ENCODE assay signal across 27 mouse cellular contexts in genomic region chr15:84706983-84707619, GRCm38 (mm10). TPM values are rescaled to one million over a fixed set of nuclear protein-coding genes. Genes with fewer than 3 reads are reported as not detected.
DNase-seq lines count a peak whose midpoint lies in the region; ATAC-seq and TF ChIP-seq lines count a peak whose summit lies in the region.
"Had no signal": no experiment of that assay in that cellular context is flagged by ENCODE, and none has a peak within 500 bp of the region (broad histone marks: within the 10 kb centered on the region; RNA-seq: fewer than 3 reads in every experiment).

No protein-coding gene starts in this region.

- H3K9ac ChIP-seq in midbrain, embryonic 11.5 days (ENCODE audit: low read length): no peak overlapping the region
- no peak overlapping the region for H3K9ac ChIP-seq in midbrain, embryonic 14.5 days (replicated peaks; ENCODE audit: low read length)
- peak overlapping the region; percentile 27; the same call in 1 of the 2 replicates for H3K9ac ChIP-seq in intestine, embryonic 16.5 days (ENCODE audit: low read depth, low read length)
- H3K9ac ChIP-seq in liver, embryonic 14.5 days (replicated peaks): no peak overlapping the region
- 0 out of 2 replicates have a peak overlapping the region, but pooled peaks have one; percentile 8 for H3K9ac ChIP-seq in stomach, embryonic 16.5 days (ENCODE audit: low read length)
- no peak overlapping the region for H3K9ac ChIP-seq in heart, embryonic 12.5 days
- H3K9ac ChIP-seq: embryonic facial prominence, embryonic 15.5 days; heart, embryonic 15.5 days had no signal

- 75% methylated on average over 6 of the region's 6 CpGs for WGBS in midbrain, embryonic 11.5 days
- WGBS in midbrain, embryonic 14.5 days: 85% methylated on average over 6 of the region's 6 CpGs
- WGBS in intestine, embryonic 16.5 days: 45% methylated on average over 6 of the region's 6 CpGs
- WGBS in liver, embryonic 14.5 days (ENCODE audit: insufficient replicate concordance): 52% methylated on average over 6 of the region's 6 CpGs
- 57% methylated on average over 6 of the region's 6 CpGs for WGBS in stomach, embryonic 16.5 days
- WGBS in heart, embryonic 12.5 days: 53% methylated on average over 6 of the region's 6 CpGs

- H3K4me3 ChIP-seq in midbrain, embryonic 11.5 days (ENCODE audit: low read depth, low read length): no peak overlapping the region
- H3K4me3 ChIP-seq in midbrain, embryonic 14.5 days (replicated peaks; ENCODE audit: low read depth, low read length): no peak overlapping the region
- no peak overlapping the region for H3K4me3 ChIP-seq in intestine, embryonic 16.5 days (ENCODE audit: low read length)
- H3K4me3 ChIP-seq in liver, embryonic 14.5 days (ENCODE audit: insufficient read depth in 1 of 2, low read depth in 2 of 2, low read length in 2 of 2): no peak overlapping the region
- no peak overlapping the region for H3K4me3 ChIP-seq in stomach, embryonic 16.5 days (replicated peaks; ENCODE audit: low read length)
- no peak overlapping the region for H3K4me3 ChIP-seq in heart, embryonic 12.5 days
- H3K4me3 ChIP-seq: embryonic facial prominence, embryonic 15.5 days; erythroblast, embryonic 14.5 days; forebrain, embryonic 10.5 days; gastrocnemius, adult 2 months; heart, embryonic 15.5 days had no signal

- H3K4me2 ChIP-seq in midbrain, embryonic 11.5 days: no peak overlapping the region
- no peak overlapping the region for H3K4me2 ChIP-seq in midbrain, embryonic 14.5 days (ENCODE audit: low read length)
- no peak overlapping the region for H3K4me2 ChIP-seq in intestine, embryonic 16.5 days (ENCODE audit: low read depth, low read length)
- H3K4me2 ChIP-seq in liver, embryonic 14.5 days (ENCODE audit: low read depth): no peak overlapping the region
- H3K4me2 ChIP-seq in stomach, embryonic 16.5 days (ENCODE audit: low read depth, low read length): no peak overlapping the region
- H3K4me2 ChIP-seq in heart, embryonic 12.5 days: no peak overlapping the region
- H3K4me2 ChIP-seq: embryonic facial prominence, embryonic 15.5 days; heart, embryonic 15.5 days had no signal

- no peaks in the 10 kb centered on the region for H3K36me3 ChIP-seq in midbrain, embryonic 11.5 days (ENCODE audit: control insufficient read depth, insufficient read depth, low read length)
- H3K36me3 ChIP-seq in midbrain, embryonic 14.5 days (ENCODE audit: control insufficient read depth, insufficient read depth, low read length): no peaks in the 10 kb centered on the region
- peaks cover 7% of the 10 kb centered on the region; the same call in 1 of the 2 replicates for H3K36me3 ChIP-seq in intestine, embryonic 16.5 days (ENCODE audit: control insufficient read depth, insufficient read depth, low read length)
- H3K36me3 ChIP-seq in liver, embryonic 14.5 days (replicated peaks; ENCODE audit: control insufficient read depth, insufficient read depth, low read depth): no peaks in the 10 kb centered on the region
- H3K36me3 ChIP-seq in stomach, embryonic 16.5 days (ENCODE audit: control insufficient read depth, insufficient read depth, low read length): peaks cover 3% of the 10 kb centered on the region; the same call in 1 of the 2 replicates
- H3K36me3 ChIP-seq in heart, embryonic 12.5 days: peaks cover 15% of the 10 kb centered on the region
- H3K36me3 ChIP-seq: G1E had no signal

- H3K9me3 ChIP-seq in midbrain, embryonic 11.5 days (ENCODE audit: control insufficient read depth, low read length): no peaks in the 10 kb centered on the region
- H3K9me3 ChIP-seq in midbrain, embryonic 14.5 days (ENCODE audit: control insufficient read depth, low read length): no peaks in the 10 kb centered on the region
- H3K9me3 ChIP-seq in intestine, embryonic 16.5 days (ENCODE audit: control insufficient read depth, low read length): no peaks in the 10 kb centered on the region
- no peaks in the 10 kb centered on the region for H3K9me3 ChIP-seq in liver, embryonic 14.5 days (ENCODE audit: control insufficient read depth, low read length)
- no peaks in the 10 kb centered on the region for H3K9me3 ChIP-seq in stomach, embryonic 16.5 days (replicated peaks; ENCODE audit: control insufficient read depth, low read length)
- H3K9me3 ChIP-seq in heart, embryonic 12.5 days (replicated peaks): no peaks in the 10 kb centered on the region
- H3K9me3 ChIP-seq: embryonic facial prominence, embryonic 15.5 days; forebrain, embryonic 10.5 days; heart, embryonic 15.5 days had no signal

- no peak for TF ChIP-seq CTCF in liver, embryonic 14.5 days (IDR thresholded peaks at IDR 0.05; ENCODE audit: low read depth)

- H3K27me3 ChIP-seq in midbrain, embryonic 11.5 days (ENCODE audit: control insufficient read depth, insufficient read depth, low read length): no peaks in the 10 kb centered on the region
- no peaks in the 10 kb centered on the region for H3K27me3 ChIP-seq in midbrain, embryonic 14.5 days (ENCODE audit: control insufficient read depth, insufficient read depth, low read length)
- no peaks in the 10 kb centered on the region for H3K27me3 ChIP-seq in intestine, embryonic 16.5 days (replicated peaks; ENCODE audit: control insufficient read depth, insufficient read depth, low read length)
- H3K27me3 ChIP-seq in liver, embryonic 14.5 days (ENCODE audit: control insufficient read depth, insufficient read depth, low read length): no peaks in the 10 kb centered on the region
- H3K27me3 ChIP-seq in stomach, embryonic 16.5 days (ENCODE audit: control insufficient read depth, insufficient read depth, low read length): no peaks in the 10 kb centered on the region
- H3K27me3 ChIP-seq in heart, embryonic 12.5 days (replicated peaks): no peaks in the 10 kb centered on the region
- H3K27me3 ChIP-seq: embryonic facial prominence, embryonic 15.5 days; heart, embryonic 15.5 days had no signal

- peak; percentile 56 for DNase-seq in midbrain, embryonic 11.5 days (ENCODE audit: low spot score, missing footprints)
- no peak for DNase-seq in midbrain, embryonic 14.5 days
- no peak for DNase-seq in liver, embryonic 14.5 days (ENCODE audit: low read depth in 3 of 3, low spot score in 3 of 3)
- DNase-seq in layer of hippocampus, postnatal 10 days (ENCODE audit: low spot score in 2 of 2): no peak
- no peak for DNase-seq in adrenal gland, adult 8-10 months
- DNase-seq: adrenal gland, postnatal 10 days; B cell, adult 2 months; cerebellum, adult 11 months; cerebellum, adult 8-10 months; cerebellum, postnatal 14 days; embryo, embryonic 11 days; gastrocnemius, adult 2 months; gastrocnemius, postnatal 25 days; heart, postnatal 14 days had no signal

- no peak for ATAC-seq in midbrain, embryonic 11.5 days (ENCODE audit: low FRiP score)
- ATAC-seq in midbrain, embryonic 14.5 days (ENCODE audit: low FRiP score, low TSS enrichment): no peak
- peak; percentile 34 for ATAC-seq in intestine, embryonic 16.5 days
- ATAC-seq in liver, embryonic 14.5 days (ENCODE audit: insufficient read depth): peak; percentile 41; the same call in 1 of the 2 replicates
- no peak for ATAC-seq in stomach, embryonic 16.5 days (ENCODE audit: insufficient read depth, low FRiP score)
- no peak for ATAC-seq in heart, embryonic 12.5 days (ENCODE audit: insufficient number of reproducible peaks, low FRiP score)
- ATAC-seq: CD4-positive, CD25-positive, alpha-beta regulatory T cell, adult 4 months; forebrain, embryonic 14.5 days had no signal

- no peak for TF ChIP-seq EP300 in liver, embryonic 14.5 days (IDR thresholded peaks at IDR 0.05; ENCODE audit: low read depth)

- no peaks in the 10 kb centered on the region for H3K4me1 ChIP-seq in midbrain, embryonic 11.5 days (ENCODE audit: control insufficient read depth, insufficient read depth, low read length)
- no peaks in the 10 kb centered on the region for H3K4me1 ChIP-seq in midbrain, embryonic 14.5 days (ENCODE audit: control insufficient read depth, insufficient read depth, low read length)
- H3K4me1 ChIP-seq in intestine, embryonic 16.5 days (ENCODE audit: control insufficient read depth, insufficient read depth, low read length): peaks cover 27% of the 10 kb centered on the region
- H3K4me1 ChIP-seq in liver, embryonic 14.5 days (replicated peaks; ENCODE audit: control insufficient read depth in 2 of 2, insufficient read depth in 2 of 2, low read length in 1 of 2): peaks cover 0 to 4% of the 10 kb centered on the region in 2 experiments; a peak in 1 of 4 replicates
- H3K4me1 ChIP-seq in stomach, embryonic 16.5 days (ENCODE audit: control insufficient read depth, insufficient read depth, low read length): no peaks in the 10 kb centered on the region
- H3K4me1 ChIP-seq in heart, embryonic 12.5 days (replicated peaks): peaks cover 10% of the 10 kb centered on the region
- H3K4me1 ChIP-seq: embryonic facial prominence, embryonic 15.5 days had no signal

- H3K27ac ChIP-seq in midbrain, embryonic 11.5 days (ENCODE audit: low read depth, low read length): no peak overlapping the region
- no peak overlapping the region for H3K27ac ChIP-seq in midbrain, embryonic 14.5 days (replicated peaks; ENCODE audit: low read depth, low read length)
- peak overlapping the region; percentile 57 for H3K27ac ChIP-seq in intestine, embryonic 16.5 days (ENCODE audit: low read length)
- H3K27ac ChIP-seq in liver, embryonic 14.5 days: no peak overlapping the region
- H3K27ac ChIP-seq in stomach, embryonic 16.5 days (ENCODE audit: low read length): no peak overlapping the region
- no peak overlapping the region for H3K27ac ChIP-seq in heart, embryonic 12.5 days (ENCODE audit: poor library complexity, severe bottlenecking)
- H3K27ac ChIP-seq: embryonic facial prominence, embryonic 15.5 days; forebrain, embryonic 10.5 days; gastrocnemius, adult 2 months; heart, embryonic 15.5 days had no signal

RNA-seq across cellular contexts. Expression of gene Arhgap8, which starts 12.8 kb away (rescaled TPM):
- polyA plus RNA-seq in midbrain, embryonic 11.5 days (2014; fragmentation: Nextera tagmentation; extraction: Ambion mirVana): 1.1 and 1.7 TPM in 2 replicates
- polyA plus RNA-seq in midbrain, embryonic 14.5 days (2014; fragmentation: Nextera tagmentation; extraction: Ambion mirVana): 0.46 TPM in 1 of 2 replicates, not detected in the other
- polyA plus RNA-seq in intestine, embryonic 16.5 days (2015; fragmentation: Nextera tagmentation; extraction: Ambion mirVana): 14.3 and 16.3 TPM in 2 replicates
- 0.29 and 0.36 TPM in 2 replicates for polyA plus RNA-seq in liver, embryonic 14.5 days (2012; rRNA removed)
- 0.22 and 0.32 TPM in 2 replicates for polyA plus RNA-seq in liver, embryonic 14.5 days (2014; fragmentation: Nextera tagmentation; extraction: Ambion mirVana)
- polyA plus RNA-seq in stomach, embryonic 16.5 days (2015; fragmentation: Nextera tagmentation; extraction: Ambion mirVana): 12.6 and 14.5 TPM in 2 replicates
- total RNA-seq in layer of hippocampus, postnatal 10 days (2021): under 1 TPM; 0.27 to 0.89 TPM
- 3.4 and 4.0 TPM in 2 replicates for polyA plus RNA-seq in heart, embryonic 12.5 days (2016; fragmentation: Nextera tagmentation; extraction: Ambion mirVana)
- total RNA-seq in adrenal gland, adult 8-10 months (2022): 1 to 10 TPM in 3 of 4 experiments, under 1 TPM in 1; 0.64 to 2.6 (median 1.9) TPM
- total RNA-seq: common myeloid progenitor, adult 5-6 weeks; G1E; granulocyte monocyte progenitor cell, adult 5-6 weeks; hematopoietic stem cell, adult 5-6 weeks had no signal
- polyA plus RNA-seq: CD4-positive, CD25-positive, alpha-beta regulatory T cell, adult 4 months; erythroblast, embryonic 14.5 days; G1E had no signal

RNA-seq across cellular contexts. Expression of gene Prr5, which starts 37.7 kb away (rescaled TPM):
- polyA plus RNA-seq in midbrain, embryonic 11.5 days (2014; fragmentation: Nextera tagmentation; extraction: Ambion mirVana): 7.3 and 10.9 TPM in 2 replicates
- polyA plus RNA-seq in midbrain, embryonic 14.5 days (2014; fragmentation: Nextera tagmentation; extraction: Ambion mirVana): 19.5 and 19.9 TPM in 2 replicates
- polyA plus RNA-seq in intestine, embryonic 16.5 days (2015; fragmentation: Nextera tagmentation; extraction: Ambion mirVana): 69.1 and 81.3 TPM in 2 replicates
- 5.2 and 6.6 TPM in 2 replicates for polyA plus RNA-seq in liver, embryonic 14.5 days (2012; rRNA removed)
- 3.0 and 3.7 TPM in 2 replicates for polyA plus RNA-seq in liver, embryonic 14.5 days (2014; fragmentation: Nextera tagmentation; extraction: Ambion mirVana)
- 29.8 and 31.1 TPM in 2 replicates for polyA plus RNA-seq in stomach, embryonic 16.5 days (2015; fragmentation: Nextera tagmentation; extraction: Ambion mirVana)
- total RNA-seq in layer of hippocampus, postnatal 10 days (2021): 10 to 100 TPM; 18.6 to 20.6 TPM
- 23.1 and 25.5 TPM in 2 replicates for polyA plus RNA-seq in heart, embryonic 12.5 days (2016; fragmentation: Nextera tagmentation; extraction: Ambion mirVana)
- total RNA-seq in adrenal gland, adult 8-10 months (2022): 1 to 10 TPM; 4.8 to 8.3 (median 6.0) TPM
- total RNA-seq: G1E had no signal
- polyA plus RNA-seq: G1E had no signal

Comparison
In these comparisons a context has a peak if more than half of its experiments do, and no peak if none do; other contexts are left out.
1. ATAC-seq: peak in intestine, embryonic 16.5 days (single experiment) and liver, embryonic 14.5 days (single experiment); none in midbrain, embryonic 11.5 days (single experiment), midbrain, embryonic 14.5 days (single experiment), stomach, embryonic 16.5 days (single experiment) and heart, embryonic 12.5 days (single experiment).
2. H3K9ac ChIP-seq: peak in intestine, embryonic 16.5 days (single experiment) and stomach, embryonic 16.5 days (single experiment); none in midbrain, embryonic 11.5 days (single experiment), midbrain, embryonic 14.5 days (single experiment), liver, embryonic 14.5 days (single experiment) and heart, embryonic 12.5 days (single experiment).